8 mouse cellular contexts compared by ENCODE assay signal in genomic region chr9:108692226-108693041, GRCm38 (mm10). TPM values are rescaled to one million over a fixed set of nuclear protein-coding genes. Genes with fewer than 3 reads are reported as not detected.
DNase-seq lines count a peak whose midpoint lies in the region; ATAC-seq and TF ChIP-seq lines count a peak whose summit lies in the region.

No protein-coding gene starts in this region.

- ATAC-seq in forebrain, embryonic 11.5 days (replicated peaks; ENCODE audit: low FRiP score), result peak; percentile 73
- ATAC-seq in heart, embryonic 15.5 days (replicated peaks; ENCODE audit: insufficient number of reproducible peaks, insufficient read depth, low FRiP score, low read depth), result peak; percentile 73
- ATAC-seq in liver, embryonic 16.5 days (ENCODE audit: low read depth), result peak; percentile 31; the same call in 1 of the 2 replicates
- ATAC-seq in neural tube, embryonic 12.5 days (ENCODE audit: low FRiP score, low read depth), result peak; percentile 68
- ATAC-seq in stomach, postnatal 0 days (ENCODE audit: low FRiP score, low TSS enrichment), result peak; percentile 57

- 1% methylated on average over 80 of the region's 92 CpGs for WGBS in forebrain, embryonic 11.5 days
- WGBS in heart, embryonic 15.5 days, result under 1% methylated on average over 90 of the region's 92 CpGs
- under 1% methylated on average over 91 of the region's 92 CpGs for WGBS in liver, embryonic 16.5 days (ENCODE audit: insufficient replicate concordance)
- WGBS in neural tube, embryonic 12.5 days, result under 1% methylated on average over 92 of the region's 92 CpGs
- WGBS in stomach, postnatal 0 days, result under 1% methylated on average over 72 of the region's 92 CpGs

- no peak overlapping the region for H3K27ac ChIP-seq in forebrain, embryonic 11.5 days (ENCODE audit: low read depth, low read length)
- peak overlapping the region; percentile 69 for H3K27ac ChIP-seq in heart, embryonic 15.5 days
- H3K27ac ChIP-seq in liver, embryonic 16.5 days (ENCODE audit: low read length), result peak overlapping the region; percentile 65
- H3K27ac ChIP-seq in neural tube, embryonic 12.5 days, result peak overlapping the region; percentile 50; the same call in 1 of the 2 replicates
- H3K27ac ChIP-seq in stomach, postnatal 0 days (replicated peaks), result peak overlapping the region; percentile 90

- peak; percentile 51 for TF ChIP-seq CTCF in stomach, postnatal 0 days (IDR thresholded peaks at IDR 0.05; ENCODE audit: low read depth)

- no peak for TF ChIP-seq EP300 in stomach, postnatal 0 days (optimal IDR thresholded peaks at IDR 0.05)

- no peaks in the 10 kb centered on the region for H3K36me3 ChIP-seq in forebrain, embryonic 11.5 days (ENCODE audit: control insufficient read depth, insufficient read depth, low read length)
- no peaks in the 10 kb centered on the region for H3K36me3 ChIP-seq in heart, embryonic 15.5 days
- no peaks in the 10 kb centered on the region for H3K36me3 ChIP-seq in liver, embryonic 16.5 days (ENCODE audit: control insufficient read depth, insufficient read depth)
- H3K36me3 ChIP-seq in neural tube, embryonic 12.5 days, result no peaks in the 10 kb centered on the region
- no peaks in the 10 kb centered on the region for H3K36me3 ChIP-seq in stomach, postnatal 0 days (ENCODE audit: control insufficient read depth, insufficient read depth, low read length)

- peak; percentile 32 to 45 for DNase-seq in CD8-positive naive resting alpha-beta T cell, adult 2 months (ENCODE audit: low read depth in 2 of 2, low spot score in 2 of 2)
- peak; percentile 42 for DNase-seq in c-Kit-positive CD71-positive TER-119-negative erythroid progenitor cells, embryonic 14.5 days (ENCODE audit: low read depth)
- DNase-seq in forebrain, embryonic 11.5 days (ENCODE audit: low spot score), result peak; percentile 79
- peak; percentile 60 to 85 for DNase-seq in kidney, postnatal 25 days
- DNase-seq in stomach, postnatal 0 days (ENCODE audit: low spot score), result peak; percentile 71

- H3K9me3 ChIP-seq in forebrain, embryonic 11.5 days (ENCODE audit: control insufficient read depth, low read length), result no peaks in the 10 kb centered on the region
- no peaks in the 10 kb centered on the region for H3K9me3 ChIP-seq in heart, embryonic 15.5 days (replicated peaks)
- H3K9me3 ChIP-seq in liver, embryonic 16.5 days (replicated peaks; ENCODE audit: control insufficient read depth, low read length), result no peaks in the 10 kb centered on the region
- H3K9me3 ChIP-seq in neural tube, embryonic 12.5 days, result no peaks in the 10 kb centered on the region
- no peaks in the 10 kb centered on the region for H3K9me3 ChIP-seq in stomach, postnatal 0 days (ENCODE audit: control insufficient read depth, low read length)

- peak overlapping the region; percentile 82 for H3K9ac ChIP-seq in forebrain, embryonic 11.5 days (ENCODE audit: low read length)
- peak overlapping the region; percentile 81 for H3K9ac ChIP-seq in heart, embryonic 15.5 days
- peak overlapping the region; percentile 72 for H3K9ac ChIP-seq in liver, embryonic 16.5 days (ENCODE audit: low read depth, low read length)
- H3K9ac ChIP-seq in neural tube, embryonic 12.5 days, result peak overlapping the region; percentile 82
- peak overlapping the region; percentile 86 for H3K9ac ChIP-seq in stomach, postnatal 0 days (ENCODE audit: low read length)

- peak overlapping the region; percentile 58 for H3K4me3 ChIP-seq in forebrain, embryonic 11.5 days (ENCODE audit: low read depth, low read length)
- peak overlapping the region; percentile 68 for H3K4me3 ChIP-seq in heart, embryonic 15.5 days
- peak overlapping the region; percentile 73 for H3K4me3 ChIP-seq in liver, embryonic 16.5 days (ENCODE audit: low read depth, low read length)
- peak overlapping the region; percentile 84 for H3K4me3 ChIP-seq in neural tube, embryonic 12.5 days
- H3K4me3 ChIP-seq in stomach, postnatal 0 days (ENCODE audit: low read depth, low read length), result peak overlapping the region; percentile 82

- no peaks in the 10 kb centered on the region; the same call in 1 of the 2 replicates for H3K27me3 ChIP-seq in forebrain, embryonic 11.5 days (ENCODE audit: control insufficient read depth, insufficient read depth, low read length)
- H3K27me3 ChIP-seq in heart, embryonic 15.5 days, result no peaks in the 10 kb centered on the region
- H3K27me3 ChIP-seq in liver, embryonic 16.5 days (ENCODE audit: control insufficient read depth, insufficient read depth, low read depth, low read length), result peaks cover 24% of the 10 kb centered on the region
- H3K27me3 ChIP-seq in neural tube, embryonic 12.5 days (replicated peaks), result no peaks in the 10 kb centered on the region
- H3K27me3 ChIP-seq in stomach, postnatal 0 days (ENCODE audit: control insufficient read depth, insufficient read depth, low read length), result no peaks in the 10 kb centered on the region

- H3K4me2 ChIP-seq in forebrain, embryonic 11.5 days (ENCODE audit: low read depth, low read length, severe bottlenecking), result peak overlapping the region; percentile 88
- H3K4me2 ChIP-seq in heart, embryonic 15.5 days, result peak overlapping the region; percentile 92
- peak overlapping the region; percentile 95 for H3K4me2 ChIP-seq in liver, embryonic 16.5 days (ENCODE audit: low read depth, low read length)
- peak overlapping the region; percentile 87 for H3K4me2 ChIP-seq in neural tube, embryonic 12.5 days (replicated peaks)
- H3K4me2 ChIP-seq in stomach, postnatal 0 days (replicated peaks; ENCODE audit: low read depth), result peak overlapping the region; percentile 98

- H3K4me1 ChIP-seq in forebrain, embryonic 11.5 days (replicated peaks; ENCODE audit: control insufficient read depth, insufficient read depth, low read length), result peaks cover 10% of the 10 kb centered on the region
- peaks cover 17% of the 10 kb centered on the region for H3K4me1 ChIP-seq in heart, embryonic 15.5 days (replicated peaks)
- peaks cover 16% of the 10 kb centered on the region for H3K4me1 ChIP-seq in liver, embryonic 16.5 days (ENCODE audit: control insufficient read depth, low read depth, low read length)
- H3K4me1 ChIP-seq in neural tube, embryonic 12.5 days, result peaks cover 34% of the 10 kb centered on the region
- H3K4me1 ChIP-seq in stomach, postnatal 0 days (replicated peaks; ENCODE audit: control insufficient read depth, insufficient read depth), result peaks cover 9% of the 10 kb centered on the region

RNA-seq across cellular contexts. Expression of gene Prkar2a, which starts 3.3 kb away (rescaled TPM):
- polyA plus RNA-seq in forebrain, embryonic 11.5 days (2014; fragmentation: Nextera tagmentation; extraction: Ambion mirVana), result 54.1 and 56.8 TPM in 2 replicates
- polyA plus RNA-seq in heart, embryonic 15.5 days (2015; fragmentation: Nextera tagmentation; extraction: Ambion mirVana), result 25.7 and 26.8 TPM in 2 replicates
- polyA plus RNA-seq in liver, embryonic 16.5 days (2015; fragmentation: Nextera tagmentation; extraction: Ambion mirVana), result 6.6 and 8.8 TPM in 2 replicates
- polyA plus RNA-seq in neural tube, embryonic 12.5 days (2016; fragmentation: Nextera tagmentation; extraction: Ambion mirVana), result 59.2 and 66.4 TPM in 2 replicates
- polyA plus RNA-seq in stomach, postnatal 0 days (2015; fragmentation: Nextera tagmentation; extraction: Ambion mirVana), result 22.2 and 24.0 TPM in 2 replicates

RNA-seq across cellular contexts. Expression of gene Slc25a20, which starts 30.5 kb away (rescaled TPM):
- polyA plus RNA-seq in forebrain, embryonic 11.5 days (2014; fragmentation: Nextera tagmentation; extraction: Ambion mirVana), result 22.6 and 26.0 TPM in 2 replicates
- 73.4 and 74.6 TPM in 2 replicates for polyA plus RNA-seq in heart, embryonic 15.5 days (2015; fragmentation: Nextera tagmentation; extraction: Ambion mirVana)
- polyA plus RNA-seq in liver, embryonic 16.5 days (2015; fragmentation: Nextera tagmentation; extraction: Ambion mirVana), result 28.9 and 30.9 TPM in 2 replicates
- polyA plus RNA-seq in neural tube, embryonic 12.5 days (2016; fragmentation: Nextera tagmentation; extraction: Ambion mirVana), result 40.1 and 41.8 TPM in 2 replicates
- polyA plus RNA-seq in stomach, postnatal 0 days (2015; fragmentation: Nextera tagmentation; extraction: Ambion mirVana), result 71.5 and 75.1 TPM in 2 replicates

RNA-seq across cellular contexts. Expression of gene Arih2, which starts 43.2 kb away (rescaled TPM):
- 61.1 and 62.1 TPM in 2 replicates for polyA plus RNA-seq in forebrain, embryonic 11.5 days (2014; fragmentation: Nextera tagmentation; extraction: Ambion mirVana)
- 38.3 and 47.1 TPM in 2 replicates for polyA plus RNA-seq in heart, embryonic 15.5 days (2015; fragmentation: Nextera tagmentation; extraction: Ambion mirVana)
- polyA plus RNA-seq in liver, embryonic 16.5 days (2015; fragmentation: Nextera tagmentation; extraction: Ambion mirVana), result 30.4 and 31.6 TPM in 2 replicates
- polyA plus RNA-seq in neural tube, embryonic 12.5 days (2016; fragmentation: Nextera tagmentation; extraction: Ambion mirVana), result 56.2 and 57.2 TPM in 2 replicates
- polyA plus RNA-seq in stomach, postnatal 0 days (2015; fragmentation: Nextera tagmentation; extraction: Ambion mirVana), result 25.1 and 27.2 TPM in 2 replicates
